Mouse (Mus musculus) ovary, adult 2 months (tissue): ENCODE data around the gene Rab35. TPM values are rescaled to one million over a fixed set of nuclear protein-coding genes. Genes with fewer than 3 reads are reported as not detected.

Source experiments
- polyA plus RNA-seq: library from polyadenylated mRNA; depleted of rRNA; stranded (reverse); fragments of >200 nt; gene quantifications from 2 replicates; pipeline ENCODE4 v1.2.3, GENCODE M21; 2012; rRNA removed

Rab35 gene
- polyA plus RNA-seq, result 70.6 and 77.8 TPM in 2 replicates

GRCm38 (mm10) chr5:115631505-115632357, at the start of gene Rab35:
Gene Rab35, plus strand, starts transcription at chr5:115631908.

Other genes with a start within 250 kb of the Rab35 start
- gene Msi1, start 202.3 kb upstream of the Rab35 start, polyA plus RNA-seq, result 44.6 and 51.8 TPM in 2 replicates
- 6.8 and 20.6 TPM in 2 replicates for gene Pla2g1b, start 165.6 kb upstream of the Rab35 start, polyA plus RNA-seq
- gene Sirt4, start 147.2 kb upstream of the Rab35 start, polyA plus RNA-seq, result 70.7 and 71.4 TPM in 2 replicates
- gene Pxn, start 125.2 kb upstream of the Rab35 start, polyA plus RNA-seq, result 87.2 and 93.8 TPM in 2 replicates
- 3,142 and 3,172 TPM in 2 replicates for gene Rplp0, start 72.4 kb upstream of the Rab35 start, polyA plus RNA-seq
- 78.5 and 85.5 TPM in 2 replicates for gene Gcn1l1, start 66.7 kb upstream of the Rab35 start, polyA plus RNA-seq
- gene Bicdl1, start 99.7 kb downstream of the Rab35 start, polyA plus RNA-seq, result 29.5 and 32.2 TPM in 2 replicates
- gene Cit, start 213.4 kb downstream of the Rab35 start, polyA plus RNA-seq, result 3.5 and 5.1 TPM in 2 replicates